ENCODE assay signal across 8 mouse cellular contexts in the genomic region with DNA sequence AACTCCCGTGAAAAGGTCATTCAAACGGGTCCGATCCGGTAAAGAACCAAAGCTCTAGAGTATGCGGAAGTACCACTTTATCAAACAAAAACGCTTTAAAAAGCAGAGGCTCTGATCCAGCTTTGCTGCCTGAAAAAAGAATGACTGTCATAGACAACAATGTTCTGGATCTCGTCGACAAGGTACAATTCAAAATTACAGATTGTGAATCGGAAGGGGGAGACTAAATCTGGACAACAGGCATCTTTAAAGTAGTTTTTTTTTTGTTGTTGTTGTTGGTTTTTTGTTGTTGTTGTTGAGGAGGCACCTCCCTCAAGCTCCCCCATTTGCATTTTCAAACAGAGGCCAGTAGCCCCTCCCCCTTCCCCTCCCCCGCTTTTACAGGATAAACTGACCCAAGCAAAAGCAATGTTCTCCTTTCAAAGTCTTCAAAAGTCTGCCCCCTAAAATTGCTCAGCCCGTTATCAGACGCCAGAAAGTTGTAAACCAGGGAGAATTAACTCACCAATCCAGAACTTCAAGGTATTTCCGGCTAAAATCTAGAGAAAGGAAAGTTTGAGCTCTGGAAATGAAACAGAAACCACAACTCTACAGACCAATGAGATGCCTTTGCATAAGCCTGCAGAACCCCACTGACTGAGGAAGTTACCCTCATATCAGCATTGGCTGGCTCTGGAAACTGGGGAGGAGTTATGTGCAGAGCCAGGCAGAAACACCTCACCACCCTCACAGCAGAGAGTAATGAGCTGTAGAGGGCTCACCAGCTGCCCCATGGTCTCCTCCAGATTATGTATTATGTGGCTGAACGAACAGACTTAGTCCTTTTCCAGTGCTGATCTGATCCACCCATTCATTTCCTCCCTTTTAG. TPM values are rescaled to one million over a fixed set of nuclear protein-coding genes. Genes with fewer than 3 reads are reported as not detected.
DNase-seq lines count a peak whose midpoint lies in the region; ATAC-seq and TF ChIP-seq lines count a peak whose summit lies in the region.
"Not testable (repeated sequence)": the region's sequence is repeated elsewhere in the genome, so short reads cannot be mapped to it uniquely, and the experiment has no call there.

A gene (minus strand): TSS at position 519 of the 868 bp plus-strand sequence.

- H3K4me2 ChIP-seq in hindbrain, embryonic 16.5 days (ENCODE audit: low read length) = peak within 1 kb of the TSS; percentile 14; the same call in 1 of the 2 replicates
- H3K4me2 ChIP-seq in liver, embryonic 14.5 days (ENCODE audit: low read depth) = peak within 1 kb of the TSS; percentile 51
- H3K4me2 ChIP-seq in stomach, postnatal 0 days (replicated peaks; ENCODE audit: low read depth) = peak within 1 kb of the TSS; percentile 36

- ATAC-seq in CD4-positive, CD25-positive, alpha-beta regulatory T cell, adult 4 months = peak; percentile 84
- peak; percentile 58; the same call in 1 of the 2 replicates for ATAC-seq in hindbrain, embryonic 16.5 days
- ATAC-seq in liver, embryonic 14.5 days (ENCODE audit: insufficient read depth) = peak; percentile 96
- peak; percentile 100 for ATAC-seq in megakaryocyte-erythroid progenitor cell, adult 5-6 weeks (replicated peaks; ENCODE audit: low FRiP score, low TSS enrichment, poor library complexity, severe bottlenecking)
- ATAC-seq in stomach, postnatal 0 days (ENCODE audit: low FRiP score, low TSS enrichment) = peak; percentile 99

- not testable (repeated sequence) for TF ChIP-seq CTCF in bone marrow macrophage, adult 2 months (IDR thresholded peaks at IDR 0.05; ENCODE audit: low read depth, low read length); liver, embryonic 14.5 days (IDR thresholded peaks at IDR 0.05; ENCODE audit: low read depth); stomach, postnatal 0 days (IDR thresholded peaks at IDR 0.05; ENCODE audit: low read depth)

- not testable (repeated sequence) for H3K9ac ChIP-seq in hindbrain, embryonic 16.5 days (ENCODE audit: low read depth, low read length); liver, embryonic 14.5 days (replicated peaks); stomach, postnatal 0 days (ENCODE audit: low read length)

- not testable (repeated sequence) for H3K9me3 ChIP-seq in hindbrain, embryonic 16.5 days (ENCODE audit: control insufficient read depth, low read length); liver, embryonic 14.5 days (ENCODE audit: control insufficient read depth, low read length); stomach, postnatal 0 days (ENCODE audit: control insufficient read depth, low read length)

- TF ChIP-seq EP300 in liver, embryonic 14.5 days (IDR thresholded peaks at IDR 0.05; ENCODE audit: low read depth); stomach, postnatal 0 days (optimal IDR thresholded peaks at IDR 0.05): not testable (repeated sequence)

- 47% methylated on average over 14 of the region's 14 CpGs for WGBS in hindbrain, embryonic 16.5 days
- WGBS in liver, embryonic 14.5 days (ENCODE audit: insufficient replicate concordance) = 31% methylated on average over 14 of the region's 14 CpGs
- 33% methylated on average over 14 of the region's 14 CpGs for WGBS in stomach, postnatal 0 days

- TF ChIP-seq POLR2A in bone marrow macrophage, adult 2 months (IDR thresholded peaks at IDR 0.05; ENCODE audit: borderline replicate concordance, low read depth, low read length) = not testable (repeated sequence)

- H3K4me1 ChIP-seq in bone marrow macrophage, adult 2 months (ENCODE audit: control insufficient read depth, insufficient read depth, low read length); hindbrain, embryonic 16.5 days (ENCODE audit: control insufficient read depth, insufficient read depth, low read depth, low read length); liver, embryonic 14.5 days (replicated peaks; ENCODE audit: control insufficient read depth in 2 of 2, insufficient read depth in 2 of 2, low read length in 1 of 2); stomach, postnatal 0 days (replicated peaks; ENCODE audit: control insufficient read depth, insufficient read depth): not testable (repeated sequence)

- DNase-seq in heart, adult 9 months (ENCODE audit: low spot score in 2 of 2) = peak; percentile 26 to 29
- peak; percentile 5 for DNase-seq in kidney, postnatal 14 days
- not testable (repeated sequence) for DNase-seq in liver, embryonic 14.5 days (ENCODE audit: low read depth in 3 of 3, low spot score in 3 of 3)
- peak; percentile 27 for DNase-seq in stomach, postnatal 0 days (ENCODE audit: low spot score)

- H3K4me3 ChIP-seq in bone marrow macrophage, adult 2 months (ENCODE audit: insufficient read depth, low read length); hindbrain, embryonic 16.5 days (ENCODE audit: low read length): not testable (repeated sequence)
- peak within 1 kb of the TSS; percentile 14 to 40; a peak in 3 of 4 replicates for H3K4me3 ChIP-seq in liver, embryonic 14.5 days (ENCODE audit: insufficient read depth in 1 of 2, low read depth in 2 of 2, low read length in 2 of 2)
- H3K4me3 ChIP-seq in stomach, postnatal 0 days (ENCODE audit: low read depth, low read length) = peak within 1 kb of the TSS; percentile 29

- not testable (repeated sequence) for H3K27me3 ChIP-seq in hindbrain, embryonic 16.5 days (replicated peaks; ENCODE audit: control insufficient read depth, insufficient read depth, low read length); liver, embryonic 14.5 days (ENCODE audit: control insufficient read depth, insufficient read depth, low read length); stomach, postnatal 0 days (ENCODE audit: control insufficient read depth, insufficient read depth, low read length)

- not testable (repeated sequence) for H3K36me3 ChIP-seq in hindbrain, embryonic 16.5 days (ENCODE audit: control insufficient read depth, insufficient read depth, low read length); liver, embryonic 14.5 days (replicated peaks; ENCODE audit: control insufficient read depth, insufficient read depth, low read depth); stomach, postnatal 0 days (ENCODE audit: control insufficient read depth, insufficient read depth, low read length)

- H3K27ac ChIP-seq in bone marrow macrophage, adult 2 months (ENCODE audit: insufficient read depth, low read depth, low read length); hindbrain, embryonic 16.5 days (ENCODE audit: low read depth, low read length); liver, embryonic 14.5 days; stomach, postnatal 0 days (replicated peaks): not testable (repeated sequence)

RNA-seq across cellular contexts. Expression of the gene that starts here (rescaled TPM):
- polyA plus RNA-seq in CD4-positive, CD25-positive, alpha-beta regulatory T cell, adult 4 months (2017; shearing (Covaris generic)) = 10 to 100 TPM; 36.0 to 41.6 TPM
- 14.9 and 15.9 TPM in 2 replicates for polyA plus RNA-seq in bone marrow macrophage, adult 2 months (2012; ENCODE audit: insufficient read depth, insufficient read length, missing spikeins)
- polyA plus RNA-seq in hindbrain, embryonic 16.5 days (2015; fragmentation: Nextera tagmentation; extraction: Ambion mirVana) = 0.21 and 0.24 TPM in 2 replicates
- polyA plus RNA-seq in liver, embryonic 14.5 days (2012; rRNA removed) = 0.17 and 0.28 TPM in 2 replicates
- polyA plus RNA-seq in liver, embryonic 14.5 days (2014; fragmentation: Nextera tagmentation; extraction: Ambion mirVana) = 0.22 and 0.23 TPM in 2 replicates
- total RNA-seq in megakaryocyte-erythroid progenitor cell, adult 5-6 weeks (2014; fragmentation: Nextera tagmentation) = 3.0 and 4.3 TPM in 2 replicates
- total RNA-seq in megakaryocyte-erythroid progenitor cell, adult 5-6 weeks (2017) = 2.8 and 4.8 TPM in 2 replicates
- 0.35 and 0.51 TPM in 2 replicates for polyA plus RNA-seq in stomach, postnatal 0 days (2015; fragmentation: Nextera tagmentation; extraction: Ambion mirVana)

Comparison
In these comparisons a context has a peak if more than half of its experiments do, and no peak if none do; other contexts are left out.
1. RNA of the gene that starts here (polyA plus RNA-seq): 36.0 to 41.6 TPM in CD4-positive, CD25-positive, alpha-beta regulatory T cell, adult 4 months and 14.9 to 15.9 TPM in bone marrow macrophage, adult 2 months; 0.35 to 0.51 TPM in stomach, postnatal 0 days, 0.17 to 0.28 TPM in liver, embryonic 14.5 days and 0.21 to 0.24 TPM in hindbrain, embryonic 16.5 days; every median in the first group is over 10 times any median in the second.
2. Peak in ATAC-seq and H3K4me2 ChIP-seq in hindbrain, embryonic 16.5 days; RNA of the gene not detected or under 1 TPM.
3. Peak in ATAC-seq, H3K4me3 ChIP-seq and H3K4me2 ChIP-seq in liver, embryonic 14.5 days; RNA of the gene not detected or under 1 TPM.
4. Peak in DNase-seq, ATAC-seq, H3K4me3 ChIP-seq and H3K4me2 ChIP-seq in stomach, postnatal 0 days; RNA of the gene not detected or under 1 TPM.
5. Peak in every context shown above with its lines, with median percentiles within 50 percentile points of each other: ATAC-seq and H3K4me2 ChIP-seq.